Mouse (Mus musculus) induced T-regulatory cell, adult 2 months (primary cell): ENCODE data around the gene Prl3a1.

ENCODE experiments used
- DNase-seq: peaks from one replicate; pipeline ENCODE4 v3.0.0-alpha.2; 2012; ENCODE audit warnings: low read depth

Gene Prl3a1

GRCm38 (mm10) chr13:27259136-27259535, at the start of gene Prl3a1:
Gene Prl3a1 (plus strand): TSS chr13:27259436.
- no peak for DNase-seq

- DNase-seq: no peak
Measured at GRCm38 (mm10) chr13:27241547-27241946, 17.7 kb upstream of the Prl3a1 start, which contains the start of gene Prl3b1. Gene Prl3b1 (plus strand): TSS chr13:27241847.

GRCm38 (mm10) chr13:27312334-27313225, 53.3 kb downstream of the Prl3a1 start, which contains the start of gene Prl6a1:
Gene Prl6a1 (plus strand): TSS chr13:27312627.
- DNase-seq: no peak
